Mouse (Mus musculus) hindbrain, postnatal 0 days (tissue): ENCODE results near the gene Nat14. TPM values are rescaled to one million over a fixed set of nuclear protein-coding genes. Genes with fewer than 3 reads are reported as not detected.

Experiments
- ATAC-seq: fragments of 200-750 bp; cut with Nextera tagmentation; 2 replicates; pipeline ENCODE4 v1.8.0; 2017; ENCODE audit warnings: mild to moderate bottlenecking, moderate TSS enrichment, moderate library complexity
- DNase-seq: peaks from one replicate; pipeline ENCODE4 v3.0.0-alpha.2; 2015; ENCODE audit warnings: low spot score
- H3K27ac ChIP-seq: fragments of 300-500 bp; sonication (generic); 2 replicates; pipeline ENCODE4 v1.5.1; 2014; ENCODE audit warnings: mild to moderate bottlenecking
- H3K27me3 ChIP-seq: fragments of 300-500 bp; sonication (generic); 2 replicates; pipeline ENCODE4 v1.6.1; 2014; ENCODE audit warnings: low read length, mixed read lengths; ENCODE audit not compliant: insufficient read depth
- H3K36me3 ChIP-seq: fragments of 300-500 bp; sonication (generic); 2 replicates; pipeline ENCODE4 v1.6.1; 2014; ENCODE audit warnings: low read length, mixed read lengths; ENCODE audit not compliant: insufficient read depth
- H3K4me1 ChIP-seq: fragments of 300-500 bp; sonication (generic); 2 replicates; pipeline ENCODE4 v1.6.1; 2014; ENCODE audit warnings: antibody characterized with exemption, low read length, mixed read lengths; ENCODE audit not compliant: insufficient read depth
- H3K4me2 ChIP-seq: fragments of 300-500 bp; sonication (generic); 2 replicates; pipeline ENCODE4 v1.6.1; 2014; ENCODE audit warnings: low read depth, mild to moderate bottlenecking, low read length, moderate library complexity, mixed read lengths
- H3K4me3 ChIP-seq: fragments of 300-500 bp; sonication (generic); 2 replicates; pipeline ENCODE4 v1.5.1; 2014; ENCODE audit warnings: low read length
- H3K9ac ChIP-seq: fragments of 300-500 bp; sonication (generic); replicated peaks from 2 replicates; pipeline ENCODE4 v1.6.1; 2014; ENCODE audit warnings: mild to moderate bottlenecking, low read length, moderate library complexity, mixed read lengths
- H3K9me3 ChIP-seq: fragments of 300-500 bp; sonication (generic); 2 replicates; pipeline ENCODE4 v1.6.1; 2016; ENCODE audit warnings: low read length, mixed read lengths
- CTCF ChIP-seq: IDR thresholded peaks from 2 replicates; pipeline ENCODE4 v1.5.1; 2016; ENCODE audit warnings: antibody characterized with exemption, control low read depth, low read depth
- WGBS: fragments of 180-500 bp; shearing (Covaris S2); extraction: QIAGEN DNeasy Blood & Tissue Kit; methylation state at CpG from one replicate; pipeline ENCODE4 v1.1.7; 2014; 5-methylcytosine and 5-hydroxymethylcytosine counted together
- polyA plus RNA-seq: library from polyadenylated mRNA; unstranded; fragments of >200 nt; fragmentation: Nextera tagmentation; extraction: Ambion mirVana; gene quantifications from 2 replicates; pipeline ENCODE4 v1.2.1, GENCODE M21; 2015
- total RNA-seq: library from RNA; depleted of rRNA; stranded (reverse); fragments of >200 nt; gene quantifications from 2 replicates; pipeline ENCODE4 v1.2.3, GENCODE M21; 2014; rRNA removed

Gene Nat14
- total and polyA plus RNA-seq, 2 experiments from 2014 or later = 24.2 to 27.5 TPM

- no peaks in the 10 kb centered on the region for H3K27me3 ChIP-seq
- WGBS = 75% methylated on average over 18 of the region's 18 CpGs
- no peak overlapping the region for H3K4me2 ChIP-seq
- no peak overlapping the region for H3K9ac ChIP-seq
- no peak for ATAC-seq
- no peak for TF ChIP-seq CTCF
- H3K4me1 ChIP-seq = no peaks in the 10 kb centered on the region
- no peak for DNase-seq
- no peak overlapping the region for H3K4me3 ChIP-seq
- H3K27ac ChIP-seq = no peak overlapping the region
- H3K36me3 ChIP-seq = no peaks in the 10 kb centered on the region
- no peaks in the 10 kb centered on the region for H3K9me3 ChIP-seq
Measured at GRCm38 (mm10) chr7:4972321-4973047, 50.7 kb downstream of the Nat14 start.

Other genes with a start within 250 kb of the Nat14 start
Only the 30 nearest of the 33 such genes appear.
- not detected in 2 replicates for gene Tmem150b, start 196.8 kb upstream of the Nat14 start, total RNA-seq
- 0.13 TPM in 2 replicates for gene Tmem150b, start 196.8 kb upstream of the Nat14 start, polyA plus RNA-seq
- 29.3 and 39.5 TPM in 2 replicates for gene Kmt5c, start 181.9 kb upstream of the Nat14 start, total RNA-seq
- 30.7 and 36.5 TPM in 2 replicates for gene Kmt5c, start 181.9 kb upstream of the Nat14 start, polyA plus RNA-seq
- 10.6 and 37.2 TPM in 2 replicates for gene Cox6b2, start 168.9 kb upstream of the Nat14 start, total RNA-seq
- gene Cox6b2, start 168.9 kb upstream of the Nat14 start, polyA plus RNA-seq = 47.0 and 50.1 TPM in 2 replicates
- gene Fam71e2, start 150.7 kb upstream of the Nat14 start, total RNA-seq = not detected in 2 replicates
- gene Fam71e2, start 150.7 kb upstream of the Nat14 start, polyA plus RNA-seq = not detected in 2 replicates
- gene Il11, start 139.2 kb upstream of the Nat14 start, total RNA-seq = 2.0 TPM in 1 of 2 replicates, not detected in the other
- gene Il11, start 139.2 kb upstream of the Nat14 start, polyA plus RNA-seq = 1.1 and 1.3 TPM in 2 replicates
- not detected in 2 replicates for gene Tmem190, start 139.1 kb upstream of the Nat14 start, total RNA-seq
- gene Tmem190, start 139.1 kb upstream of the Nat14 start, polyA plus RNA-seq = 0.53 TPM in 1 of 2 replicates, not detected in the other
- 13.7 and 13.9 TPM in 2 replicates for gene Tmem238, start 132.4 kb upstream of the Nat14 start, total RNA-seq
- gene Tmem238, start 132.4 kb upstream of the Nat14 start, polyA plus RNA-seq = 16.8 and 18.2 TPM in 2 replicates
- 145 and 147 TPM in 2 replicates for gene Rpl28, start 129.2 kb upstream of the Nat14 start, total RNA-seq
- 304 and 315 TPM in 2 replicates for gene Rpl28, start 129.2 kb upstream of the Nat14 start, polyA plus RNA-seq
- 264 and 324 TPM in 2 replicates for gene Ube2s, start 109.4 kb upstream of the Nat14 start, total RNA-seq
- 223 and 233 TPM in 2 replicates for gene Ube2s, start 109.4 kb upstream of the Nat14 start, polyA plus RNA-seq
- 46.3 and 49.3 TPM in 2 replicates for gene Shisa7, start 77.3 kb upstream of the Nat14 start, total RNA-seq
- gene Shisa7, start 77.3 kb upstream of the Nat14 start, polyA plus RNA-seq = 5.7 and 6.9 TPM in 2 replicates
- gene Isoc2b, start 51.8 kb upstream of the Nat14 start, total RNA-seq = 2.2 and 3.1 TPM in 2 replicates
- 3.5 and 3.7 TPM in 2 replicates for gene Isoc2b, start 51.8 kb upstream of the Nat14 start, polyA plus RNA-seq
- 8.3 and 12.2 TPM in 2 replicates for gene Isoc2a, start 44.9 kb upstream of the Nat14 start, total RNA-seq
- gene Isoc2a, start 44.9 kb upstream of the Nat14 start, polyA plus RNA-seq = 0.43 and 0.76 TPM in 2 replicates
- 0.31 and 3.3 TPM in 2 replicates for gene Gm36210, start 15.5 kb upstream of the Nat14 start, total RNA-seq
- 0.30 and 0.45 TPM in 2 replicates for gene Gm36210, start 15.5 kb upstream of the Nat14 start, polyA plus RNA-seq
- gene Zfp628, start 6.8 kb upstream of the Nat14 start, total RNA-seq = 12.5 and 12.7 TPM in 2 replicates
- gene Zfp628, start 6.8 kb upstream of the Nat14 start, polyA plus RNA-seq = 5.2 and 5.7 TPM in 2 replicates
- gene Ssc5d, start 3.8 kb downstream of the Nat14 start, total RNA-seq = 2.5 and 2.8 TPM in 2 replicates
- 0.77 and 1.0 TPM in 2 replicates for gene Ssc5d, start 3.8 kb downstream of the Nat14 start, polyA plus RNA-seq
- gene Sbk2, start 42.4 kb downstream of the Nat14 start, total RNA-seq = 0.31 TPM in 1 of 2 replicates, not detected in the other
- not detected in 2 replicates for gene Sbk2, start 42.4 kb downstream of the Nat14 start, polyA plus RNA-seq
- gene Sbk3, start 49.1 kb downstream of the Nat14 start, total RNA-seq = 0.31 and 0.72 TPM in 2 replicates
- gene Sbk3, start 49.1 kb downstream of the Nat14 start, polyA plus RNA-seq = 0.23 and 0.31 TPM in 2 replicates
- 65.7 and 113 TPM in 2 replicates for gene Zfp579, start 74.1 kb downstream of the Nat14 start, total RNA-seq
- gene Zfp579, start 74.1 kb downstream of the Nat14 start, polyA plus RNA-seq = 37.4 and 40.2 TPM in 2 replicates
- gene Zfp524, start 92.4 kb downstream of the Nat14 start, total RNA-seq = 4.3 and 7.2 TPM in 2 replicates
- 4.2 and 5.1 TPM in 2 replicates for gene Zfp524, start 92.4 kb downstream of the Nat14 start, polyA plus RNA-seq
- 41.1 and 44.0 TPM in 2 replicates for gene Fiz1, start 92.7 kb downstream of the Nat14 start, total RNA-seq
- gene Fiz1, start 92.7 kb downstream of the Nat14 start, polyA plus RNA-seq = 27.6 and 29.1 TPM in 2 replicates
- gene Gm44973, start 93.5 kb downstream of the Nat14 start, total RNA-seq = not detected in 2 replicates
- gene Gm44973, start 93.5 kb downstream of the Nat14 start, polyA plus RNA-seq = 2.3 and 3.0 TPM in 2 replicates
- 41.5 and 43.2 TPM in 2 replicates for gene Zfp865, start 98.3 kb downstream of the Nat14 start, total RNA-seq
- 5.4 TPM in 2 replicates for gene Zfp865, start 98.3 kb downstream of the Nat14 start, polyA plus RNA-seq
- gene Ccdc106, start 98.5 kb downstream of the Nat14 start, total RNA-seq = 39.6 and 76.5 TPM in 2 replicates
- 61.6 and 62.1 TPM in 2 replicates for gene Ccdc106, start 98.5 kb downstream of the Nat14 start, polyA plus RNA-seq
- not detected in 2 replicates for gene 4632433K11Rik, start 112.1 kb downstream of the Nat14 start, total RNA-seq
- not detected in 2 replicates for gene 4632433K11Rik, start 112.1 kb downstream of the Nat14 start, polyA plus RNA-seq
- gene Zfp784, start 116.4 kb downstream of the Nat14 start, total RNA-seq = 6.0 and 6.8 TPM in 2 replicates
- 4.5 and 5.6 TPM in 2 replicates for gene Zfp784, start 116.4 kb downstream of the Nat14 start, polyA plus RNA-seq
- 69.6 and 90.7 TPM in 2 replicates for gene Zfp580, start 129.5 kb downstream of the Nat14 start, total RNA-seq
- gene Zfp580, start 129.5 kb downstream of the Nat14 start, polyA plus RNA-seq = 117 and 128 TPM in 2 replicates
- gene U2af2, start 140.1 kb downstream of the Nat14 start, total RNA-seq = 146 and 153 TPM in 2 replicates
- gene U2af2, start 140.1 kb downstream of the Nat14 start, polyA plus RNA-seq = 85.7 and 86.9 TPM in 2 replicates
- gene Epn1, start 158.2 kb downstream of the Nat14 start, total RNA-seq = 433 and 507 TPM in 2 replicates
- 107 and 111 TPM in 2 replicates for gene Epn1, start 158.2 kb downstream of the Nat14 start, polyA plus RNA-seq
- not detected in 2 replicates for gene Rfpl4, start 194.9 kb downstream of the Nat14 start, total RNA-seq
- 0.16 TPM in 1 of 2 replicates, not detected in the other for gene Rfpl4, start 194.9 kb downstream of the Nat14 start, polyA plus RNA-seq
- gene Rasl2-9, start 203.9 kb downstream of the Nat14 start, total RNA-seq = not detected in 2 replicates
- 1.1 and 1.2 TPM in 2 replicates for gene Rasl2-9, start 203.9 kb downstream of the Nat14 start, polyA plus RNA-seq